Mouse (Mus musculus) C2C12 (cell line): ENCODE results near the gene Smim1. TPM values are rescaled to one million over a fixed set of nuclear protein-coding genes. Genes with fewer than 3 reads are reported as not detected.

Source experiments
- H3K27me3 ChIP-seq: one replicate; pipeline ENCODE4 v1.6.1; 2011; ENCODE audit not compliant: control insufficient read depth, insufficient read depth, insufficient read length
- H3K36me3 ChIP-seq: one replicate; pipeline ENCODE4 v1.6.1; 2011; ENCODE audit not compliant: control insufficient read depth, insufficient read depth
- H3K4me3 ChIP-seq: one replicate; pipeline ENCODE4 v1.5.1; 2011; ENCODE audit warnings: mild to moderate bottlenecking, control low read depth; ENCODE audit not compliant: poor library complexity, insufficient read depth, severe bottlenecking
- H3K79me2 ChIP-seq: one replicate; pipeline ENCODE4 v1.6.1; 2011; ENCODE audit not compliant: control insufficient read depth, insufficient read depth
- H3K79me3 ChIP-seq: one replicate; pipeline ENCODE4 v1.6.1; 2011; ENCODE audit warnings: low read depth, control low read depth
- H3ac ChIP-seq: one replicate; pipeline ENCODE3; 2011; ENCODE audit warnings: low read depth; ENCODE audit not compliant: control insufficient read depth, insufficient read length
- CEBPB ChIP-seq: IDR thresholded peaks from one replicate; pipeline ENCODE4 v1.6.1; 2011; ENCODE audit warnings: low read depth, mild to moderate bottlenecking, control low read depth, moderate library complexity
- CTCF ChIP-seq: IDR thresholded peaks from one replicate; pipeline ENCODE4 v1.5.1; 2011; ENCODE audit not compliant: control insufficient read depth, insufficient read depth, insufficient read length
- FOSL1 ChIP-seq: IDR thresholded peaks from one replicate; pipeline ENCODE4 v1.8.0; 2011; ENCODE audit warnings: mild to moderate bottlenecking, low read length; ENCODE audit not compliant: poor library complexity, insufficient read depth, severe bottlenecking
- MAX ChIP-seq: IDR thresholded peaks from one replicate; pipeline ENCODE4 v1.6.1; 2011; ENCODE audit warnings: mild to moderate bottlenecking, control low read depth
- MYOD1 ChIP-seq: IDR thresholded peaks from one replicate; pipeline ENCODE4 v1.6.1; 2011; ENCODE audit warnings: low read depth; ENCODE audit not compliant: control insufficient read depth, insufficient read length
- MYOG ChIP-seq: IDR thresholded peaks from one replicate; pipeline ENCODE4 v1.6.1; 2011; ENCODE audit not compliant: control insufficient read depth, insufficient read length; ENCODE audit errors: extremely low read depth
- USF1 ChIP-seq: IDR thresholded peaks from one replicate; pipeline ENCODE4 v1.6.1; 2011; ENCODE audit warnings: low read depth, mild to moderate bottlenecking, control low read depth, moderate library complexity
- polyA plus RNA-seq: library from polyadenylated mRNA; unstranded; fragments of >200 nt; fragmentation: generic; extraction: Trizol; gene quantifications from one replicate; pipeline ENCODE4 v1.2.1, GENCODE M21; 2012; ENCODE audit warnings: missing spikeins

The Smim1 gene
- polyA plus RNA-seq, 1 experiment: 2.2 TPM

GRCm38 (mm10) chr4:154006264-154006663 is 19.8 kb downstream of the Smim1 start:
- no peaks in the 10 kb centered on the region for H3K79me2 ChIP-seq
- H3K4me3 ChIP-seq: no peak overlapping the region
- H3K79me3 ChIP-seq: no peaks in the 10 kb centered on the region
- H3ac ChIP-seq: no peak overlapping the region
- TF ChIP-seq MYOD1 (no peak), MYOG (no peak), CTCF (no peak), MAX (no peak), FOSL1 (no peak), USF1 (no peak), CEBPB (no peak)
- no peaks in the 10 kb centered on the region for H3K27me3 ChIP-seq
- no peaks in the 10 kb centered on the region for H3K36me3 ChIP-seq

DNA sequence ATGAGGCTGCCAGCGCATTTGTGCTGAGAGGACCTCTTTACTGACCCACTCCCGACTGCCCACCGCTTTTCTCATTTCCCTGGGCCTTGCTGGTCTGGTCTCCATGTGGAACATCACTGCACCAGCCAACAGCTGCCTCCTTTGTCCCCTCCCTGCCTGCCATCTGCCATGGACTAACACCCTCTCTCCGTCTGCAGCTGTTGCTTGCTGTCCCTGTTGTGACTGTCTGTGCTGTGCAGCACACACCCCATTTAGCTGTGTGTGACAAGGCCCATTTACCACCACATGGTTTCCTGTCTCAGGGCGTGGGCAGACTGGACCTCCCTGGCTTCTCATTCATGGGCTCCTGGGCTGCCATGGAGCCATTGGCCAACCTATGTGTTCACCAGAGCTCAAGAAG is 20.5 kb downstream of the Smim1 start:
- Histone ChIP-seq H3K36me3 (no peaks in the 10 kb centered on the region), H3K4me3 (no peak overlapping the region), H3K79me3 (no peaks in the 10 kb centered on the region), H3K27me3 (no peaks in the 10 kb centered on the region), H3ac (no peak overlapping the region), H3K79me2 (no peaks in the 10 kb centered on the region)
- TF ChIP-seq FOSL1: no peak
- TF ChIP-seq CTCF: no peak
- TF ChIP-seq USF1: no peak
- TF ChIP-seq MYOG: no peak
- no peak for TF ChIP-seq MYOD1
- no peak for TF ChIP-seq CEBPB
- no peak for TF ChIP-seq MAX

DNA sequence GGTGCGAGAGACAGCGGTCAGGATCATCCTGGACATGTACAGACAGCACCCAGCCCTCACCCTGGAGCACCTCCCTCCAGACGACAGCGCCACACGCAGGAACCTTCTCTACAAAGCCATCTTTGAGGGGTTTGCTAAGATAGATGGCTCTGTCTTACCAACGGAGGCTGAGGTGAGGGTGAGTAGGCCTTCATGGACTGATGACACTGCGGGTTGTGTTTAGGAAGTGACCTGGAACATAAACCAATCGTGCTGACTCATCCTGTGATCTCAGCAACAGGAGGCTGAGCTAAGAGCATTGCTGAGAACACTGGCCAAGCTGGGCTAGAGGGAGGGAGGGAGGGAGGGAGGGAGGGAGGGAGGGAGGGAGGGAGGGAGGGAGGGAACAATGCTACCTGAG is 32.5 kb downstream of the Smim1 start:
- Histone ChIP-seq H3K4me3 (no peak overlapping the region), H3K79me2 (no peaks in the 10 kb centered on the region), H3K36me3 (peaks cover 51% of the 10 kb centered on the region), H3K79me3 (no peaks in the 10 kb centered on the region), H3K27me3 (no peaks in the 10 kb centered on the region), H3ac (no peak overlapping the region)
- TF ChIP-seq CEBPB (no peak), MYOD1 (no peak), MAX (no peak), CTCF (no peak), USF1 (no peak), MYOG (no peak), FOSL1 (no peak)

DNA sequence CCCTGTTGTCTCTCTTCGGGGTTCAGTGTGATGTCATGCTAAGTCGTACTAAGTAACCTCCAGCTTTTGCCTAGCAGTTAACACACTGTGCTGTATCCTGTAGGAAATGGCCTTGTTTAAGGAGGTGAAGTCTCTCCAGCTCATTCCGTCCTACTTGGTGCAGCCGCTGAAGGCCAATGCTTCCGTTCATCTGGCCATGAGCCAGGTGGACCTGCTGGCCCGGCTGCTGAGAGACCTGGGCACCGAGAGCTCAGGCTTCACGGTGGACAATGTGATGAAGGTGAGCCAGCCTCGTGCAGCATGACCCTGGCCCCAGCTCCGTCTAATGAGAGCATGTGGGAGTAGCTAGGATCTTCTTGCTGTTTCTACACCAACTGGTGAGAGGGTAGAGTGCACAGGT is 33.3 kb downstream of the Smim1 start:
- Histone ChIP-seq H3K4me3 (no peak overlapping the region), H3K36me3 (peaks cover 50% of the 10 kb centered on the region), H3K79me2 (no peaks in the 10 kb centered on the region), H3K27me3 (no peaks in the 10 kb centered on the region), H3K79me3 (no peaks in the 10 kb centered on the region), H3ac (no peak overlapping the region)
- TF ChIP-seq MAX: no peak
- TF ChIP-seq USF1: no peak
- no peak for TF ChIP-seq CEBPB
- no peak for TF ChIP-seq CTCF
- TF ChIP-seq MYOG: no peak
- no peak for TF ChIP-seq FOSL1
- no peak for TF ChIP-seq MYOD1

GRCm38 (mm10) chr4:153980470-153980869 is 45.6 kb downstream of the Smim1 start:
- no peak overlapping the region for H3K4me3 ChIP-seq
- H3K79me2 ChIP-seq: peaks cover 35% of the 10 kb centered on the region
- H3K27me3 ChIP-seq: no peaks in the 10 kb centered on the region
- peaks cover 20% of the 10 kb centered on the region for H3K36me3 ChIP-seq
- no peak for TF ChIP-seq CTCF
- TF ChIP-seq MAX: no peak
- no peak for TF ChIP-seq MYOG
- TF ChIP-seq MYOD1: no peak
- TF ChIP-seq USF1: no peak
- no peak for TF ChIP-seq FOSL1
- no peak for TF ChIP-seq CEBPB
- no peak overlapping the region for H3ac ChIP-seq
- peaks cover 19% of the 10 kb centered on the region for H3K79me3 ChIP-seq

DNA sequence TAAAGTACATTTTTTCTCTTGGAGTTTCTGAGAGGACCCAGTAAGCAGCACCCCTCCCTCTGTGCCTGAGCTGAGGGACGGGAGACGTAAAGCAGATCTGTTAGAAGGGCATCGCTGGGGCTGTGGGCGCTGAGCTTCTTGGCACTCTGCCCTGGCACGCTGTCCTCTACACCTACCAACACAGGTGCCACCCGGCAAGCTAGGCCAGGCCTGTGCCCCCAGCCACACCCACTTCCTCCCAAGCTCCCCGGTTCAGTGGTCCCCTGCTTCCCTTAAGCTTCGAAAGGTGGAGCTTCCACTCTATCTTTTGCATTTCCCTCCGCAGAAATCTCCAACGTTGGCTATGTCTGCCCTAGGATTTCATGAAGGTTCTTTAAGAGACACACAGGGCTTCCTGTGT is 46.8 kb downstream of the Smim1 start:
- TF ChIP-seq FOSL1: no peak
- no peak for TF ChIP-seq CTCF
- TF ChIP-seq USF1: no peak
- no peak for TF ChIP-seq MAX
- Histone ChIP-seq H3K27me3 (no peaks in the 10 kb centered on the region), H3ac (no peak overlapping the region), H3K36me3 (peaks cover 17% of the 10 kb centered on the region), H3K79me3 (peaks cover 23% of the 10 kb centered on the region), H3K4me3 (no peak overlapping the region), H3K79me2 (peaks cover 40% of the 10 kb centered on the region)
